Mouse (Mus musculus): ENCODE measurements around the gene Galnt18.

DNA sequence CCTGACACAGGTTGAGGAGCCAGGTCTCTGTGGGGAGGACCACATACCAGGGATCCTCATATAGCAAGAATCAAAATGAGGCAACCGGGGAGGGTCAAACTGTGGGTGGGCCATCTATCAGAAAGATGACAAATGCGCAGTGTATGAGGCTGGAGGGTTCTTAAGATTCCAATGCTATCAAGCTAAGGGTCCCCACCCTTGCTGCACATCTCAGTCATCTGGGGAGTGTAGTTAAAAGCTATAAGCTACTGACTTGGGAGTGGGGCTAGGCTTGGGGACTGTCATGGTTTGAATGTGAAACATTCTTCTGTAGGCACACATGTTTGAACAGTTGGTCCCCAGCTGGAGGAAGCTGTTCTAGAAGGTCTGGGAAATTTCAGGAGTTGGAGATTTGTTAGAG is 288.2 kb downstream of the Galnt18 start:
- TF ChIP-seq CTCF (IDR thresholded peaks at IDR 0.05; ENCODE audit: low read depth): no peak
- TF ChIP-seq EP300 (optimal IDR thresholded peaks at IDR 0.05): no peak
